Mouse (Mus musculus) fat pad, adult 2 months (tissue): Measurements from ENCODE around the gene Pycard.
"Not testable (repeated sequence)": the region's sequence is repeated elsewhere in the genome, so short reads cannot be mapped to it uniquely, and the experiment has no call there.

Experiments
- DNase-seq: peaks from one replicate; pipeline ENCODE4 v3.0.0-alpha.2; 2011; ENCODE audit warnings: low read depth, low spot score; ENCODE audit errors: extremely low read depth

The Pycard gene

GRCm38 (mm10) chr7:127993341-127993977 is at the start of gene Pycard:
TSS of gene Pycard (minus strand) at chr7:127993867.
- DNase-seq = no peak

GRCm38 (mm10) chr7:128042161-128042820 is 48.6 kb upstream of the Pycard start:
- DNase-seq = not testable (repeated sequence)

- no peak for DNase-seq
These were observed 39.9 kb upstream of the Pycard start for GRCm38 (mm10) chr7:128033616-128034015.

GRCm38 (mm10) chr7:128032989-128033293 is 39.3 kb upstream of the Pycard start:
- DNase-seq = no peak

- no peak for DNase-seq
These were observed 38.8 kb upstream of the Pycard start for GRCm38 (mm10) chr7:128032290-128032988.

DNA sequence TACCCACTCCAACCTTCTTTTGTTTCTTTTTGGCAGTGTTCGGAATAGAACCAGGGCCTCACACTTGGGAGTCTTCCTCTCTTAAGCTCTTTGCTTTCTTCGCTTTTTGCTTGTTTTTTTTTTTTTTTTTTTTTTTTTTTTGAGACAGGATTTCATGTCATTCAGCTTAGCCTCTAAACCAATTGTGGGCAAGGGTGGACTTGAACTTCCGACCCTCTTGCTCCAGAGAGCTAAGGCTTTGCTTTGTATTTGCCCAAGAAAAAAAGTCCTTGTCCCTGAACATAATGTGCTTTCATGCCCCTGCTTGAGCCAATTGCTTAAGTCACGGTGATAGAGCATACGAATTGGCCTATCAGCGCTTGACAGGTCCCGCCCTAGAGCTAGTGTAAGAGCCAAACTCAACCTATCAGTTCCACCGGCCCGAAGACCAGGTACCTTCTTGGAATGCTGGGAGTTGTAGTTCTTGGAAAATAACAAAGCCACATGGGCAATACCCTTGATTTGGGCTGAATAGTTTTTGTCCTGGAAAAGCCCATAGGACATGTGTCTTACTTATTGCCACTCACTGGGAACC is 37.8 kb upstream of the Pycard start:
- DNase-seq = peak; percentile 75

GRCm38 (mm10) chr7:128025381-128025780 is 31.7 kb upstream of the Pycard start:
- DNase-seq = peak; percentile 99

GRCm38 (mm10) chr7:128024932-128025331 is 31.3 kb upstream of the Pycard start:
- no peak for DNase-seq

DNA sequence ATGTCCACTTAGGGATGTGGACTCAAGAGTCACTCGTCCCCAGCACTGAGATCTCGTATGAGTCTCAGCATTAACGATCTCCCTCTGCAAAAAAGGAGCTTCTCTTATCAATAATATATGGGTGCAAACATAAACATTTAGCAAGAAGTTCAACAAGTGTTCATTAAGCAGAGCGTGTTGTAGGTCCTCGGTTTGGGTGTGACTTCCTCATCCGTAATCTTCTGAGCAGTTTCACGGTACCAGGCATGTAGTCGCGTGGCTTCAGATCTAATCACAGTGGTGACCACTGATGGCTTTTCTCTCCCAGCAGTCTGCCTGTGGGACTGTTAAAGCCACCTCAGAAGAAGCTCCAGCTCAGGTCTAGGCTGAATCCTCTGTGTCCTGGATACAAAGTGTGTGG is 30.7 kb upstream of the Pycard start:
- no peak for DNase-seq

GRCm38 (mm10) chr7:128023565-128023964 is 29.9 kb upstream of the Pycard start:
- DNase-seq = no peak

DNA sequence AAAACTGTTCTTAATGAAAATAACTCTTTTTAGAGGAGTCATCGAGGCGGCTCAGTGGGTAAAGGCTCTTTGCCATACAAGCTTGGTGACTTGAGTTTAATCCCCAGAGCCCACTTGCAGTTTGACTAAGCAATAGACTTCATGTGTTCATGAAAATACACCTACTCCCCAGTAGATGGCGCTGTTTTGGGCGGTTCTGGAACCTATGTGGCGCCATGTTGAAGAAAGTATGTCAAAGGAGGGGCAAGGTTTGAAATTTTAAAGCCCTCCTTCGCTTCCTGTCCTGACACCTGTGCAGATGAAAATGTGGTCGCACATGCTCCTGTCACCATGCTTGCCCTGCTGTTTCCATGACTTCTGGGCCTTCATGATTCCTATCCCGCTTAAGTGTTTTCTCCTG is 29.3 kb upstream of the Pycard start:
- DNase-seq = no peak

DNA sequence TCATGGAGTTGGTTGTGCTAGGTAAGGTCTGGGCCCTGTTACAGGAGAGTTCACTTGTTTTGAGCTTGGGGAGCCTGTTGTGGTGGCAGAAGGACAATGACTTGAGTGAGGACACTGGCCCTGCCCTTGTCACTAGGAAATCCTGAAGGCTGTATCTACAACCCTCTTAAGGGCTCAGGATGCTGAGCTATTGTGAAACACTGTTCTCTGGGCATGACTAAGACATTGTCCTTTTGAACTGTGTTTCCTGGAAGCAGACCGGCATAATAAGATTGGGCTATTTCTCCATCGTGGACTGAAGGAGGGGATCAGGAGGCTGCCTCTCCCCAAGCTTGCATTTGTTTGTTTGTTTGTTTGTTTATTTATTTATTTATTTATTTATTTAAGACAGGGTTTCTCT is 25.5 kb upstream of the Pycard start:
- no peak for DNase-seq

DNA sequence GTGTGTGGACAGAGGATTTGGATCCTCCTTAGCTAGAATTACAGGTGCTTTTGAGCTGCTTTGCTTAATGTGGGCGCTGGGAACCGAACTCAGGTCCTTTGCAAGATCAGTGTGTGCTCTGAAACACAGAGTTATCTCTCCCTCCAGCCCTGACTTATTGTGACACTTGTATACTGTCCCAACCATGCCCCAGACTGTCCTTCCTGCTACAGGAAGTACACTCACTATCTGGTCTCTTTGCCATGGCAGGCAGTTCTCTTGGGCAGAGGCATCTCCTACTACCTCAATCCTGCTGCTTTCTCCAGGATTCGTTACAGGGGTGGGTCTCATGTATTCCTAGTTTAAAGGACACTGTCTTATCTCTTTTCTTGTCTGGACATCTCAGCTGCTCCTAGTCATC is 24.6 kb upstream of the Pycard start:
- no peak for DNase-seq

- no peak for DNase-seq
These were observed 23.0 kb upstream of the Pycard start for GRCm38 (mm10) chr7:128016650-128017049.

GRCm38 (mm10) chr7:128016134-128016533 is 22.5 kb upstream of the Pycard start:
- DNase-seq = not testable (repeated sequence)

- DNase-seq = no peak
These were observed 19.4 kb upstream of the Pycard start for GRCm38 (mm10) chr7:128013116-128013515.

GRCm38 (mm10) chr7:128012136-128012780 is 18.6 kb upstream of the Pycard start:
- DNase-seq = no peak

GRCm38 (mm10) chr7:128009715-128010340 is 16.2 kb upstream of the Pycard start:
- no peak for DNase-seq

- DNase-seq = no peak
These were observed 12.5 kb upstream of the Pycard start for GRCm38 (mm10) chr7:128006193-128006592.

GRCm38 (mm10) chr7:128004487-128005362 is 11.1 kb upstream of the Pycard start:
- no peak for DNase-seq
